Mouse (Mus musculus) cerebellum, adult 2 months (tissue): ENCODE results near the gene Speer4d. TPM values are rescaled to one million over a fixed set of nuclear protein-coding genes. Genes with fewer than 3 reads are reported as not detected.
"Not testable (repeated sequence)": the region's sequence is repeated elsewhere in the genome, so short reads cannot be mapped to it uniquely, and the experiment has no call there.

Experiments
- DNase-seq, 2 experiments: peaks; one replicate each; pipeline ENCODE4 v3.0.0; 2021
- H3K27ac ChIP-seq: fragments of 200-500 bp; 2 replicates; pipeline ENCODE4 v1.5.1; 2012; ENCODE audit warnings: low read length, control low read depth, inconsistent platforms; ENCODE audit not compliant: insufficient read depth
- H3K27me3 ChIP-seq: fragments of 200-500 bp; 2 replicates; pipeline ENCODE4 v1.6.1; 2012; ENCODE audit warnings: inconsistent platforms, mild to moderate bottlenecking, low read length, moderate library complexity; ENCODE audit not compliant: control insufficient read depth, insufficient read depth
- H3K4me1 ChIP-seq: fragments of 200-500 bp; 2 replicates; pipeline ENCODE4 v1.6.1; 2011; ENCODE audit warnings: low read length; ENCODE audit not compliant: control insufficient read depth, insufficient read depth
- H3K4me3 ChIP-seq: fragments of 200-500 bp; replicated peaks from 2 replicates; pipeline ENCODE3; 2011; ENCODE audit warnings: mild to moderate bottlenecking, low read depth, low read length, control low read depth; ENCODE audit not compliant: insufficient read depth
- WGBS: fragments of 180-500 bp; shearing (Covaris S2); methylation state at CpG from one replicate; pipeline ENCODE4 v1.1.7; 2018; 5-methylcytosine and 5-hydroxymethylcytosine counted together
- polyA plus RNA-seq: library from polyadenylated mRNA; depleted of rRNA; stranded (reverse); fragments of >200 nt; gene quantifications from 2 replicates; pipeline ENCODE4 v1.2.3, GENCODE M21; 2012

Speer4d gene
- polyA plus RNA-seq, 1 experiment = 0.13 TPM

DNA sequence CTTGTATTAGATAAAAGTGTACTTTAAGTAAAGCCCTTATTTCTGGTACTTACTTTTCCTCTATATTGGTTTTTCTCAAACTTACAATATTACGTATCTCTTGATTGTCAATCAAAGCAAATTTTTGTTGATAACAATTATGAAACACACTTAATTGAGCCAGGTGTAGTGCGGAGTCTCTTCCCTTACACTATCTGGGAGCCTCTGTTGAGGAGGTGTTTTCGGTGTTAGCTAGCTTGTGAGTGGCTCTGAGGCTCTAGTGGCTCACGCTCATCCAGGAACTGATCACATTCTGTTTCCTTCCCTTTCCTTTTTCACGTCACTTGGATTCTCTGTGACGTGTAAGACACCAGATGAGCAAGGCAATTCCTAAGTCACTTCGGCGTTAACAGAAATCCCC lies 15.3 kb upstream of the Speer4d start:
- not testable (repeated sequence) for H3K4me3 ChIP-seq, H3K27ac ChIP-seq, DNase-seq, H3K4me1 ChIP-seq, H3K27me3 ChIP-seq
- 70% methylated on average over 8 of the region's 8 CpGs for WGBS

- not testable (repeated sequence) for H3K4me3 ChIP-seq, H3K4me1 ChIP-seq, H3K27ac ChIP-seq, H3K27me3 ChIP-seq
- 58% methylated on average over 6 of the region's 6 CpGs for WGBS
- DNase-seq = peak in 1 of 2 experiments; percentile 10
Measured at GRCm38 (mm10) chr5:15606677-15607076, 12.2 kb upstream of the Speer4d start.

DNA sequence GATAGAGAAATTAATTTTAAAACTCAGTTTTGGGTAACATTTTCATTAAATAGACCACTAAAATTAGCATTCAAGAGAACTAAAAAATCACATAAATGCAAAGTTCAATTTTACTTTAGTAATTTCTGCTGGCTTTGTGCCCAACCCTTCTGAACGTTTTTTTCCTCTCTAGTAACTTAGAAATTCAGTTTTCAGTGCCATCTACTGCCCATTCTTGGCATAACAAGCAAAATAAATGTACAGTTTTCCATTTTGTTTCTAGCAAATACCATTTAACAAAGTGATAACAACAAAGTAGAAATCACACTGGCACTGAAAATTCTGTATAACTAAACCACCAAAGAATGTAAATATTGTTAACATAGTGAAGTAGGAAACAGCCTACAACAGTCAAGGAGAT lies 8.2 kb upstream of the Speer4d start:
- WGBS = 1% methylated on average over 1 of the region's 1 CpGs
- not testable (repeated sequence) for H3K27ac ChIP-seq, H3K4me1 ChIP-seq, DNase-seq, H3K27me3 ChIP-seq, H3K4me3 ChIP-seq

- not testable (repeated sequence) for DNase-seq, H3K4me3 ChIP-seq, H3K27me3 ChIP-seq, H3K27ac ChIP-seq, H3K4me1 ChIP-seq
- 72% methylated on average over 3 of the region's 3 CpGs for whole genome bisulfite sequencing
Measured at GRCm38 (mm10) chr5:15616195-15616594, 2.7 kb upstream of the Speer4d start.

- H3K27me3 ChIP-seq, H3K4me1 ChIP-seq, H3K27ac ChIP-seq, DNase-seq, H3K4me3 ChIP-seq: not testable (repeated sequence)
- WGBS = 36% methylated on average over 1 of the region's 1 CpGs
Measured at GRCm38 (mm10) chr5:15628136-15628535, 9.3 kb downstream of the Speer4d start.

DNA sequence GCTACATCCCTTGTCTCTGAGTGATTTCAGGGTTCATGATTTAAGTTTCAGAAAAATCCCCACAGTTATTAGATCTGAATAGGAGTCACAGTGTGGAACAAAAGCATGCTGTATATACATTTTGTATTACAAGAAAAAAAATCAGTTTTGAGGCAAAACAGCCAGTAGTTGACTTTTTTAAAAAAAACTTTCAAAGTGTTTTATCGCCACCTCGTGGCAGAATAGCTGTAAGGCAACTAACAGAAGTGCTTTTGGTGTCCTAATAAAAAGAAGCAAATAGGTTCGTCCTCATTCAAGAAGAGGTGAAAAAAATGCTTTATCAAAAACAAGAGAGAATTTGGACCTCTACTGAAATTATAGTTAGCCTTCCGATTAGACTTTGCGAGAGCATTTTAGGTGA lies 11.2 kb downstream of the Speer4d start:
- H3K4me1 ChIP-seq, H3K27me3 ChIP-seq, DNase-seq, H3K27ac ChIP-seq, H3K4me3 ChIP-seq: not testable (repeated sequence)
- 30% methylated on average over 5 of the region's 5 CpGs for WGBS

DNA sequence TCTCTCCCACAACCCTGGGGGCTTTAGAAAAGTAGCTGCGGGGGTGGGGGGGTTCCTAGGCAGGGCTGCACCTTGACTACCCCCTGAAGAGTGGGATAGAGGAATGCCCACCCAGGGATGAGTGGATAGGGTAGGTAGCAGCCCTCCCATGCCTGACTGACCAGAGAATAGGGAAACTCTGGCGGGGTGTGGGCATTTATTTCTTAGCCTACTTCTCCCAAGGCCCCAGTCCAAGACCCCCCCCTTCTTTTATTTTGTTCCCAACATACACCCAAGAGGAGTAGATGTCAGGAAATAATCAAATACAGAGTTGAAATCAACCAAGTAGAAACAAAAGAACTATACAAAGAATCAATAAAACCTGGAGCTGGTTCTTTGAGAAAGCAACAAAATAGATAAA lies 18.8 kb downstream of the Speer4d start:
- not testable (repeated sequence) for H3K4me3 ChIP-seq, H3K4me1 ChIP-seq, H3K27ac ChIP-seq, H3K27me3 ChIP-seq, DNase-seq
- 55% methylated on average over 2 of the region's 2 CpGs for WGBS

- H3K27me3 ChIP-seq, H3K4me3 ChIP-seq, H3K27ac ChIP-seq, DNase-seq, H3K4me1 ChIP-seq: not testable (repeated sequence)
- 31% methylated on average over 6 of the region's 6 CpGs for WGBS
Measured at GRCm38 (mm10) chr5:15645707-15646106, 26.8 kb downstream of the Speer4d start.

DNA sequence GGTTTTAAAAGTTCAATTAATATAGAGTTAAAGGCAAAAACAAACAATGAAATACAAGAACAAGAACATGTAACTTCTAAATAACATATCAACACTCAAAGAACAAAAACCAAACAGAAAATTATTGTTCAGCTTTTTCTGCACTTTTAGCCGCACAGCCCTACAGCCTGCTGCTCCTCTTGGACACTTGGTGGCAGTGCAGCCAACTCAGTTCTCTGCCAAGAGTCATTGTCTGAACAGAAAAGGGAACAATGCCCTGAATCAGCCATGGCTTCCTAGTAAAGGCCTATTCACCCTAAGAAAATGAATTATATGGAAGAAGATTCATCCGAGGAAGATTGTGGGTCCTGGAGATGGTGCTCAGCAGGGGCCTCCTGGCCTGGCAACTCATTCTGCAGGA lies 33.5 kb downstream of the Speer4d start:
- WGBS = 46% methylated on average over 2 of the region's 2 CpGs
- DNase-seq, H3K27me3 ChIP-seq, H3K27ac ChIP-seq, H3K4me1 ChIP-seq, H3K4me3 ChIP-seq: not testable (repeated sequence)

DNA sequence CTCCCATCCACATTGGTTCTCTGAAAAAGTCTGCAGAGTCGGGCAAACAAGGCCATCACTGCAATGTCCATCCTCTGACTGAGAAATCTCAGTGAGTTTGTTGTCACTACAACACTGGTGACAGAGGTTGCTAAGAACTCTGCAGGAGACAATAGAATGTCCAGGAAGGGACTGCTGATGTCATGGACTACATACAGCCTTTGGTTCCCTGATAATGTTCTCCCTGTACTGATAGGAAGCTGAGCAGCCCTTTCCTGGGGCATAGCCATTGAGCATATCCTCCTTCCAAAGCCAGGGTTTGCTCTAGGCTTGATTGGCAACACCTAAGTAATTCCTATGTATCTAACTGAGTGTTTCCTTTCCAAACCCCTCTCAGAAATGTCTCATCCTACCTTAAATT lies 38.1 kb downstream of the Speer4d start, which contains the start of gene 4930572O03Rik:
Gene 4930572O03Rik, minus strand, starts transcription at position 101 of the 400 bp plus-strand sequence.
- H3K27me3 ChIP-seq, H3K4me3 ChIP-seq, H3K27ac ChIP-seq, DNase-seq, H3K4me1 ChIP-seq: not testable (repeated sequence)
- 65% methylated on average over 1 of the region's 1 CpGs for WGBS

DNA sequence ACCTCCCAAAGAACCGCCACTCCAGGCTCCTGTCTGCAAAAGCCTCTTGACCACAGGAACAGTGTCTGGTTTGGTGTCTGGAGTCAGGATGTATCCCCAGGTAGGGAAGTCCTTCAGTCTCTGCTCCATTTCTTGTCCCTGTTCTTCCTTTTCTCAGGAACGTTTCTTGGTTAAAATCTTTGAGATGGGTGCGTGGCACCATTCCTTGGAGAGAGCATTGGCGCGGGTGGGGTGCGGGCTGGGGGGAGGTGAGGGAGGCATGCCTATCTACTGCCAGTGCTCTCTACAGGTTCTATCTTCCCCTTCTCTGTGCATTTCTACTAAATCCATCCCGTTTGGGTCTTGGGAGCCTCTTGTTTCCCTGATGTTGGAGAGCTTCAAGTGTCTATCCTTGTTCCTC lies 45.0 kb downstream of the Speer4d start:
- not testable (repeated sequence) for H3K4me1 ChIP-seq, H3K27ac ChIP-seq, H3K27me3 ChIP-seq, DNase-seq, H3K4me3 ChIP-seq
- 69% methylated on average over 7 of the region's 7 CpGs for WGBS

GRCm38 (mm10) chr5:15670789-15671188 lies 51.9 kb downstream of the Speer4d start:
- H3K27me3 ChIP-seq, H3K4me3 ChIP-seq, H3K27ac ChIP-seq, H3K4me1 ChIP-seq, DNase-seq: not testable (repeated sequence)
- 83% methylated on average over 9 of the region's 18 CpGs for WGBS
